Mouse (Mus musculus): Measurements from ENCODE around the gene Tmem59. TPM values are rescaled to one million over a fixed set of nuclear protein-coding genes. Genes with fewer than 3 reads are reported as not detected.

Gene Tmem59
- 421 and 454 TPM in 2 replicates for polyA plus RNA-seq (2015; fragmentation: Nextera tagmentation; extraction: Ambion mirVana)

GRCm38 (mm10) chr4:107178182-107178829 lies at the start of gene Tmem59:
Tmem59 (plus strand) TSS chr4:107178399.
- Histone ChIP-seq H3K27me3 (no peaks in the 10 kb centered on the region), H3K9me3 (no peaks in the 10 kb centered on the region), H3K4me1 (peaks cover 24% of the 10 kb centered on the region), H3K9ac (peak within 1 kb of the TSS; percentile 79), H3K4me3 (peak within 1 kb of the TSS; percentile 65), H3K4me2 (peak within 1 kb of the TSS; percentile 62), H3K27ac (peak within 1 kb of the TSS; percentile 99), H3K36me3 (peaks cover 7% of the 10 kb centered on the region; the same call in 1 of the 2 replicates)
- peak; percentile 96 for ATAC-seq (ENCODE audit: borderline replicate concordance, extremely low read depth, low FRiP score, low TSS enrichment)
- WGBS: under 1% methylated on average over 49 of the region's 49 CpGs

GRCm38 (mm10) chr4:107129373-107129772 lies 48.8 kb upstream of the Tmem59 start:
- whole genome bisulfite sequencing: 59% methylated on average over 8 of the region's 8 CpGs
- no peaks in the 10 kb centered on the region for H3K9me3 ChIP-seq
- ATAC-seq (ENCODE audit: borderline replicate concordance, extremely low read depth, low FRiP score, low TSS enrichment): no peak
- H3K4me3 ChIP-seq: no peak overlapping the region
- H3K9ac ChIP-seq: no peak overlapping the region
- no peaks in the 10 kb centered on the region for H3K36me3 ChIP-seq
- no peaks in the 10 kb centered on the region for H3K4me1 ChIP-seq
- H3K27ac ChIP-seq: no peak overlapping the region
- H3K27me3 ChIP-seq: no peaks in the 10 kb centered on the region
- no peak overlapping the region for H3K4me2 ChIP-seq

- Histone ChIP-seq H3K9ac (no peak overlapping the region), H3K27me3 (no peaks in the 10 kb centered on the region), H3K4me3 (no peak overlapping the region), H3K36me3 (no peaks in the 10 kb centered on the region), H3K27ac (no peak overlapping the region), H3K9me3 (no peaks in the 10 kb centered on the region), H3K4me2 (no peak overlapping the region), H3K4me1 (peaks cover 5% of the 10 kb centered on the region; the same call in 1 of the 2 replicates)
- WGBS: 28% methylated on average over 9 of the region's 9 CpGs
- ATAC-seq (ENCODE audit: borderline replicate concordance, extremely low read depth, low FRiP score, low TSS enrichment): no peak
Observed at GRCm38 (mm10) chr4:107130534-107130933, 47.7 kb upstream of the Tmem59 start.

GRCm38 (mm10) chr4:107134891-107135290 lies 43.3 kb upstream of the Tmem59 start:
- Histone ChIP-seq H3K9ac (no peak overlapping the region), H3K4me3 (no peak overlapping the region), H3K4me2 (no peak overlapping the region), H3K27me3 (no peaks in the 10 kb centered on the region; the same call in 1 of the 2 replicates), H3K27ac (no peak overlapping the region), H3K9me3 (no peaks in the 10 kb centered on the region), H3K36me3 (no peaks in the 10 kb centered on the region), H3K4me1 (peaks cover 11% of the 10 kb centered on the region)
- ATAC-seq (ENCODE audit: borderline replicate concordance, extremely low read depth, low FRiP score, low TSS enrichment): no peak
- 72% methylated on average over 3 of the region's 3 CpGs for WGBS

GRCm38 (mm10) chr4:107135663-107136062 lies 42.5 kb upstream of the Tmem59 start:
- no peak overlapping the region for H3K4me2 ChIP-seq
- H3K9me3 ChIP-seq: no peaks in the 10 kb centered on the region
- WGBS: 51% methylated on average over 5 of the region's 5 CpGs
- no peak overlapping the region for H3K27ac ChIP-seq
- H3K9ac ChIP-seq: no peak overlapping the region
- ATAC-seq (ENCODE audit: borderline replicate concordance, extremely low read depth, low FRiP score, low TSS enrichment): no peak
- H3K4me1 ChIP-seq: peaks cover 17% of the 10 kb centered on the region
- H3K27me3 ChIP-seq: no peaks in the 10 kb centered on the region; the same call in 1 of the 2 replicates
- no peaks in the 10 kb centered on the region for H3K36me3 ChIP-seq
- no peak overlapping the region for H3K4me3 ChIP-seq

GRCm38 (mm10) chr4:107136531-107136930 lies 41.7 kb upstream of the Tmem59 start:
- H3K9me3 ChIP-seq: no peaks in the 10 kb centered on the region
- no peak for ATAC-seq (ENCODE audit: borderline replicate concordance, extremely low read depth, low FRiP score, low TSS enrichment)
- no peak overlapping the region for H3K27ac ChIP-seq
- no peaks in the 10 kb centered on the region for H3K36me3 ChIP-seq
- no peak overlapping the region for H3K4me3 ChIP-seq
- H3K4me1 ChIP-seq: peaks cover 19% of the 10 kb centered on the region
- 54% methylated on average over 3 of the region's 3 CpGs for WGBS
- no peaks in the 10 kb centered on the region; the same call in 1 of the 2 replicates for H3K27me3 ChIP-seq
- no peak overlapping the region for H3K4me2 ChIP-seq
- no peak overlapping the region for H3K9ac ChIP-seq

- peaks cover 19% of the 10 kb centered on the region for H3K4me1 ChIP-seq
Observed at GRCm38 (mm10) chr4:107138948-107139835, 39.0 kb upstream of the Tmem59 start.

GRCm38 (mm10) chr4:107139836-107140631 lies 38.2 kb upstream of the Tmem59 start:
- Histone ChIP-seq H3K4me1 (peaks cover 19% of the 10 kb centered on the region), H3K36me3 (no peaks in the 10 kb centered on the region), H3K9ac (no peak overlapping the region), H3K4me2 (no peak overlapping the region), H3K27ac (peak overlapping the region; percentile 60), H3K9me3 (no peaks in the 10 kb centered on the region), H3K4me3 (no peak overlapping the region), H3K27me3 (no peaks in the 10 kb centered on the region; the same call in 1 of the 2 replicates)
- 38% methylated on average over 13 of the region's 13 CpGs for WGBS
- peak; percentile 76 for ATAC-seq (ENCODE audit: borderline replicate concordance, extremely low read depth, low FRiP score, low TSS enrichment)

More at GRCm38 (mm10) chr4:107138948-107139835, 39.0 kb upstream of the Tmem59 start:
- Histone ChIP-seq H3K4me3 (no peak overlapping the region), H3K9ac (no peak overlapping the region), H3K27me3 (no peaks in the 10 kb centered on the region; the same call in 1 of the 2 replicates), H3K36me3 (no peaks in the 10 kb centered on the region), H3K4me2 (no peak overlapping the region), H3K27ac (no peak overlapping the region), H3K9me3 (no peaks in the 10 kb centered on the region)
- 48% methylated on average over 37 of the region's 37 CpGs for WGBS
- no peak for ATAC-seq (ENCODE audit: borderline replicate concordance, extremely low read depth, low FRiP score, low TSS enrichment)

GRCm38 (mm10) chr4:107143511-107143910 lies 34.7 kb upstream of the Tmem59 start:
- no peak overlapping the region for H3K9ac ChIP-seq
- no peak overlapping the region for H3K4me3 ChIP-seq
- ATAC-seq (ENCODE audit: borderline replicate concordance, extremely low read depth, low FRiP score, low TSS enrichment): no peak
- no peaks in the 10 kb centered on the region for H3K27me3 ChIP-seq
- H3K27ac ChIP-seq: no peak overlapping the region
- H3K9me3 ChIP-seq: no peaks in the 10 kb centered on the region
- peaks cover 20% of the 10 kb centered on the region for H3K36me3 ChIP-seq
- H3K4me2 ChIP-seq: no peak overlapping the region
- H3K4me1 ChIP-seq: peaks cover 14% of the 10 kb centered on the region
- 86% methylated on average over 8 of the region's 8 CpGs for WGBS

GRCm38 (mm10) chr4:107150991-107151390 lies 27.2 kb upstream of the Tmem59 start:
- Histone ChIP-seq H3K27ac (no peak overlapping the region), H3K4me3 (no peak overlapping the region), H3K27me3 (no peaks in the 10 kb centered on the region), H3K4me2 (no peak overlapping the region), H3K9me3 (no peaks in the 10 kb centered on the region), H3K9ac (no peak overlapping the region), H3K4me1 (no peaks in the 10 kb centered on the region), H3K36me3 (peaks cover 18% of the 10 kb centered on the region)
- WGBS: 80% methylated on average over 6 of the region's 6 CpGs
- ATAC-seq (ENCODE audit: borderline replicate concordance, extremely low read depth, low FRiP score, low TSS enrichment): no peak

GRCm38 (mm10) chr4:107152571-107152970 lies 25.6 kb upstream of the Tmem59 start:
- Histone ChIP-seq H3K9ac (no peak overlapping the region), H3K4me1 (no peaks in the 10 kb centered on the region), H3K9me3 (no peaks in the 10 kb centered on the region), H3K27me3 (no peaks in the 10 kb centered on the region), H3K4me3 (no peak overlapping the region), H3K36me3 (peaks cover 7% of the 10 kb centered on the region), H3K4me2 (no peak overlapping the region), H3K27ac (no peak overlapping the region)
- no peak for ATAC-seq (ENCODE audit: borderline replicate concordance, extremely low read depth, low FRiP score, low TSS enrichment)
- WGBS: 77% methylated on average over 8 of the region's 8 CpGs
